Mouse (Mus musculus): ENCODE data around the gene Bpifa2. TPM values are rescaled to one million over a fixed set of nuclear protein-coding genes. Genes with fewer than 3 reads are reported as not detected.

Gene Bpifa2
- total and polyA plus RNA-seq, 2 experiments = not detected

DNA sequence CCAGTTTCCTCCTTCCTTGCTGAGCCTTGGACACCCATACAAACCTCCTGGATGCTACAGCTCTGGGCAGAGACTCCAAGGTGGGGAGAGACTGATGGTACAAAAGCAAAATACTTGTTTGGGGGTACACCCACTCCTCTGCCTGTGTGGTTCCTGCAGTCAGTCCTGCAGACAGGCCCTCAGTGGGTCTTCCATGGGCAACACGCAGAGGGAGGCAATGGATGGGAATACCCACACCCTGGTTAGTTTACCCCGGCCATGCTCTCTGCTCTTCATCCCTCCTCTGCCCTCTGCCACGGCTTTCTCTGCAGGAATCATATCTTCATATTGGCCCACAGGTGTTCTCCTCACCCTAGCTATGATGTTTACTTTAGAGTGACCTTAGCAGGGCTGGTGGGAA lies 7.6 kb upstream of the Bpifa2 start:
- no peak for TF ChIP-seq CTCF (IDR thresholded peaks at IDR 0.05; ENCODE audit: low read depth, low read length)
- TF ChIP-seq POLR2A (IDR thresholded peaks at IDR 0.05; ENCODE audit: extremely low read depth, insufficient read depth, low read length) = no peak
- Histone ChIP-seq H3K4me1 (ENCODE audit: control insufficient read depth, insufficient read depth, low read length) (no peaks in the 10 kb centered on the region), H3K9ac (ENCODE audit: low read depth, low read length) (no peak overlapping the region), H3K27me3 (ENCODE audit: control insufficient read depth, insufficient read depth, low read length) (no peaks in the 10 kb centered on the region), H3K79me2 (ENCODE audit: control insufficient read depth, insufficient read depth, low read length) (no peaks in the 10 kb centered on the region), H3K27ac (replicated peaks; ENCODE audit: insufficient read depth, low read depth, low read length) (no peak overlapping the region), H3K4me3 (ENCODE audit: insufficient read depth, low read depth, low read length) (no peak overlapping the region), H3K36me3 (ENCODE audit: control insufficient read depth, insufficient read depth, low read length) (no peaks in the 10 kb centered on the region)
- 72% methylated on average over 3 of the region's 3 CpGs for WGBS
- no peak for DNase-seq (ENCODE audit: extremely low read depth, low read depth, low spot score)

- no peaks in the 10 kb centered on the region for H3K27me3 ChIP-seq (ENCODE audit: control insufficient read depth, insufficient read depth, low read length)
- TF ChIP-seq CTCF (IDR thresholded peaks at IDR 0.05; ENCODE audit: low read depth, low read length) = no peak
- no peak for TF ChIP-seq POLR2A (IDR thresholded peaks at IDR 0.05; ENCODE audit: extremely low read depth, insufficient read depth, low read length)
- no peak overlapping the region for H3K4me3 ChIP-seq (ENCODE audit: insufficient read depth, low read depth, low read length)
- no peaks in the 10 kb centered on the region for H3K36me3 ChIP-seq (ENCODE audit: control insufficient read depth, insufficient read depth, low read length)
- H3K27ac ChIP-seq (replicated peaks; ENCODE audit: insufficient read depth, low read depth, low read length) = no peak overlapping the region
- no peaks in the 10 kb centered on the region for H3K79me2 ChIP-seq (ENCODE audit: control insufficient read depth, insufficient read depth, low read length)
- no peaks in the 10 kb centered on the region for H3K4me1 ChIP-seq (ENCODE audit: control insufficient read depth, insufficient read depth, low read length)
- DNase-seq (ENCODE audit: extremely low read depth, low read depth, low spot score) = no peak
- no peak overlapping the region for H3K9ac ChIP-seq (ENCODE audit: low read depth, low read length)
Observed at GRCm38 (mm10) chr2:154001056-154001455, 7.0 kb upstream of the Bpifa2 start.

DNA sequence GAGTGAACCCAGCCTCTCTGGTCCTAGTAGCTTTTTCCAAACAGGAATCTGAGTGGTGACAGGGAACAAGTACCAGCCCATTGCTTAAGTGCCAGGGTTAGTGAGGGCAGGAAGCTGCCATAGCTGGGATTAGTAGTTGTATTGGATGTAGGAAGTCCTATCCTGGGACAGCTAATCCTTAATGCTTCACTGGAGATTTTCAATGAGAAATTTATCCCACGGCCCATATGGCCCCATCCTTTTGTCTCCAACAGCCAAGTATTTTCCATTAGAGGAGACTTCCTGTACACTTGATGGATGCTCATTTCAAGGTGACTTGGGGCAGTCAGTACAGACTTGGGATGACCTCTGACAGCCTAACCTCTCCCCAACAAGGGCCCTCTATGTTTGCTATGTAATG lies 3.6 kb upstream of the Bpifa2 start:
- Histone ChIP-seq H3K9ac (ENCODE audit: low read depth, low read length) (no peak overlapping the region), H3K27ac (replicated peaks; ENCODE audit: insufficient read depth, low read depth, low read length) (no peak overlapping the region), H3K4me3 (ENCODE audit: insufficient read depth, low read depth, low read length) (no peak overlapping the region), H3K27me3 (ENCODE audit: control insufficient read depth, insufficient read depth, low read length) (no peaks in the 10 kb centered on the region), H3K79me2 (ENCODE audit: control insufficient read depth, insufficient read depth, low read length) (no peaks in the 10 kb centered on the region), H3K36me3 (ENCODE audit: control insufficient read depth, insufficient read depth, low read length) (no peaks in the 10 kb centered on the region), H3K4me1 (ENCODE audit: control insufficient read depth, insufficient read depth, low read length) (no peaks in the 10 kb centered on the region)
- TF ChIP-seq POLR2A (IDR thresholded peaks at IDR 0.05; ENCODE audit: extremely low read depth, insufficient read depth, low read length) (no peak), CTCF (IDR thresholded peaks at IDR 0.05; ENCODE audit: low read depth, low read length) (no peak)
- WGBS = 88% methylated on average over 1 of the region's 1 CpGs
- no peak for DNase-seq (ENCODE audit: extremely low read depth, low read depth, low spot score)

DNA sequence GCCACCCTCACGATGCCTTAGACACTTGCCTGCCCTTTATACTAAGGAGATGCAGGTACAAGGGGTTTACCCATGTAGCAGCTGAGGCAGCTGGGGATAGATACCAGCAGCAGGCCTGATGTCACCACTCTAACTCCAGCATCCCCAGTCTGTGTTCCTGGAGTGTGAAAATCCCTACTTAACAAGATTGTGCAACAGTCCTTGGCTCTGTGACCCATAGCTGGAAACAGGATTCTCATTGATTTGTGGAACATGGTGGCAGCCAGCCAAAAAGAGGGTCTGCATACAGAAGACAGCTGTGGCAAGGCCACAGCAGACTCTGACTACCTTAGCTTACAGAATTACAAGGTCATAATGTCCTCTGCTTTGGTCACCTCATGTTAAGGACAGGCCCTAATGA lies 3.0 kb upstream of the Bpifa2 start:
- H3K27me3 ChIP-seq (ENCODE audit: control insufficient read depth, insufficient read depth, low read length) = no peaks in the 10 kb centered on the region
- no peaks in the 10 kb centered on the region for H3K4me1 ChIP-seq (ENCODE audit: control insufficient read depth, insufficient read depth, low read length)
- no peak for TF ChIP-seq CTCF (IDR thresholded peaks at IDR 0.05; ENCODE audit: low read depth, low read length)
- no peak for TF ChIP-seq POLR2A (IDR thresholded peaks at IDR 0.05; ENCODE audit: extremely low read depth, insufficient read depth, low read length)
- 88% methylated on average over 1 of the region's 1 CpGs for WGBS
- H3K27ac ChIP-seq (replicated peaks; ENCODE audit: insufficient read depth, low read depth, low read length) = no peak overlapping the region
- no peak overlapping the region for H3K9ac ChIP-seq (ENCODE audit: low read depth, low read length)
- peak; percentile 12 for DNase-seq (ENCODE audit: extremely low read depth, low read depth, low spot score)
- H3K4me3 ChIP-seq (ENCODE audit: insufficient read depth, low read depth, low read length) = no peak overlapping the region
- no peaks in the 10 kb centered on the region for H3K79me2 ChIP-seq (ENCODE audit: control insufficient read depth, insufficient read depth, low read length)
- H3K36me3 ChIP-seq (ENCODE audit: control insufficient read depth, insufficient read depth, low read length) = no peaks in the 10 kb centered on the region

DNA sequence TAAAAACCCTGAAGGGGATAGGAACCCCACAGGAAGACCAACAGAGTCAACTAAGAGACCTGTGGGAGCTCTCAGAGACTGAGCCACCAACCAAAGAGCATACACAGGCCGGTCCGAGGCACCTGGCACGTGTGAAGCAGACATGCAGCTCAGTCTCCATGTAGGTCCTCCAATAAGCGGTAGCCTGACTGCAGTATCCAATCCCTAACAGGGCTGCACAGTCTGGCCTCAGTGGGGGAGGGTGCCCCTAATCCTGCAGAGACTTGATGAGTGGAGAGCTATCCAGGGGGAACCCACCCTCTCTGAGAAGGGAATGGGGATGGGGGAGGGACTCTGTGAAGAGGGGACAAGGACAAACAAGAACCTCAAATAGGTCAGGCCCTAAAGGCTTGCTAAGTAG lies 2.3 kb upstream of the Bpifa2 start:
- H3K4me3 ChIP-seq (ENCODE audit: insufficient read depth, low read depth, low read length) = no peak overlapping the region
- 96% methylated on average over 4 of the region's 4 CpGs for WGBS
- H3K79me2 ChIP-seq (ENCODE audit: control insufficient read depth, insufficient read depth, low read length) = no peaks in the 10 kb centered on the region
- no peak overlapping the region for H3K9ac ChIP-seq (ENCODE audit: low read depth, low read length)
- H3K27me3 ChIP-seq (ENCODE audit: control insufficient read depth, insufficient read depth, low read length) = no peaks in the 10 kb centered on the region
- no peaks in the 10 kb centered on the region for H3K4me1 ChIP-seq (ENCODE audit: control insufficient read depth, insufficient read depth, low read length)
- TF ChIP-seq CTCF (IDR thresholded peaks at IDR 0.05; ENCODE audit: low read depth, low read length) (no peak), POLR2A (IDR thresholded peaks at IDR 0.05; ENCODE audit: extremely low read depth, insufficient read depth, low read length) (no peak)
- no peak for DNase-seq (ENCODE audit: extremely low read depth, low read depth, low spot score)
- H3K36me3 ChIP-seq (ENCODE audit: control insufficient read depth, insufficient read depth, low read length) = no peaks in the 10 kb centered on the region
- H3K27ac ChIP-seq (replicated peaks; ENCODE audit: insufficient read depth, low read depth, low read length) = no peak overlapping the region

GRCm38 (mm10) chr2:154006331-154006730 lies 1.7 kb upstream of the Bpifa2 start:
- H3K79me2 ChIP-seq (ENCODE audit: control insufficient read depth, insufficient read depth, low read length) = no peaks in the 10 kb centered on the region
- DNase-seq (ENCODE audit: extremely low read depth, low read depth, low spot score) = no peak
- 82% methylated on average over 2 of the region's 2 CpGs for WGBS
- TF ChIP-seq CTCF (IDR thresholded peaks at IDR 0.05; ENCODE audit: low read depth, low read length) (no peak), POLR2A (IDR thresholded peaks at IDR 0.05; ENCODE audit: extremely low read depth, insufficient read depth, low read length) (no peak)
- H3K4me1 ChIP-seq (ENCODE audit: control insufficient read depth, insufficient read depth, low read length) = no peaks in the 10 kb centered on the region
- no peak overlapping the region for H3K27ac ChIP-seq (replicated peaks; ENCODE audit: insufficient read depth, low read depth, low read length)
- H3K36me3 ChIP-seq (ENCODE audit: control insufficient read depth, insufficient read depth, low read length) = no peaks in the 10 kb centered on the region
- H3K27me3 ChIP-seq (ENCODE audit: control insufficient read depth, insufficient read depth, low read length) = no peaks in the 10 kb centered on the region
- no peak overlapping the region for H3K4me3 ChIP-seq (ENCODE audit: insufficient read depth, low read depth, low read length)
- no peak overlapping the region for H3K9ac ChIP-seq (ENCODE audit: low read depth, low read length)

Data from liver, adult 2 months (tissue).